Mouse (Mus musculus) liver, embryonic 16.5 days (tissue): ENCODE results near the gene Neurl1a. TPM values are rescaled to one million over a fixed set of nuclear protein-coding genes. Genes with fewer than 3 reads are reported as not detected.
A peak's percentile ranks its signal among the peaks of the same experiment; 100 is the strongest.

Experiments
- ATAC-seq: fragments of 200-750 bp; cut with Nextera tagmentation; 2 replicates; pipeline ENCODE4 v1.8.0; 2017; ENCODE audit warnings: low read depth, mild to moderate bottlenecking, moderate number of reproducible peaks, moderate library complexity
- H3K27ac ChIP-seq: fragments of 300-500 bp; sonication (generic); 2 replicates; pipeline ENCODE4 v1.5.1; 2014; ENCODE audit warnings: mild to moderate bottlenecking, low read length
- H3K27me3 ChIP-seq: fragments of 300-500 bp; sonication (generic); 2 replicates; pipeline ENCODE4 v1.6.1; 2014; ENCODE audit warnings: low read depth, low read length, mixed read lengths; ENCODE audit not compliant: control insufficient read depth, insufficient read depth
- H3K36me3 ChIP-seq: fragments of 300-500 bp; sonication (generic); 2 replicates; pipeline ENCODE4 v1.6.1; 2014; ENCODE audit warnings: mild to moderate bottlenecking; ENCODE audit not compliant: control insufficient read depth, insufficient read depth
- H3K4me1 ChIP-seq: fragments of 300-500 bp; sonication (generic); 2 replicates; pipeline ENCODE4 v1.6.1; 2014; ENCODE audit warnings: low read depth, low read length, mixed read lengths; ENCODE audit not compliant: control insufficient read depth
- H3K4me2 ChIP-seq: fragments of 300-500 bp; sonication (generic); 2 replicates; pipeline ENCODE4 v1.6.1; 2014; ENCODE audit warnings: low read depth, low read length, mixed read lengths
- H3K4me3 ChIP-seq: fragments of 300-500 bp; sonication (generic); 2 replicates; pipeline ENCODE4 v1.5.1; 2014; ENCODE audit warnings: low read depth, mild to moderate bottlenecking, low read length
- H3K9ac ChIP-seq: fragments of 300-500 bp; sonication (generic); 2 replicates; pipeline ENCODE4 v1.6.1; 2014; ENCODE audit warnings: low read depth, low read length
- H3K9me3 ChIP-seq: fragments of 300-500 bp; sonication (generic); replicated peaks from 2 replicates; pipeline ENCODE4 v1.6.1; 2016; ENCODE audit warnings: low read length; ENCODE audit not compliant: control insufficient read depth
- WGBS: fragments of 180-500 bp; shearing (Covaris S2); extraction: QIAGEN DNeasy Blood & Tissue Kit; methylation state at CpG from one replicate; pipeline ENCODE4 v1.1.7; 2014; ENCODE audit not compliant: insufficient replicate concordance; 5-methylcytosine and 5-hydroxymethylcytosine counted together
- polyA plus RNA-seq: library from polyadenylated mRNA; unstranded; fragments of >200 nt; fragmentation: Nextera tagmentation; extraction: Ambion mirVana; gene quantifications from 2 replicates; pipeline ENCODE4 v1.2.1, GENCODE M21; 2015

Gene Neurl1a
- polyA plus RNA-seq, 1 experiment from 2014 or later = 0.92 TPM

DNA sequence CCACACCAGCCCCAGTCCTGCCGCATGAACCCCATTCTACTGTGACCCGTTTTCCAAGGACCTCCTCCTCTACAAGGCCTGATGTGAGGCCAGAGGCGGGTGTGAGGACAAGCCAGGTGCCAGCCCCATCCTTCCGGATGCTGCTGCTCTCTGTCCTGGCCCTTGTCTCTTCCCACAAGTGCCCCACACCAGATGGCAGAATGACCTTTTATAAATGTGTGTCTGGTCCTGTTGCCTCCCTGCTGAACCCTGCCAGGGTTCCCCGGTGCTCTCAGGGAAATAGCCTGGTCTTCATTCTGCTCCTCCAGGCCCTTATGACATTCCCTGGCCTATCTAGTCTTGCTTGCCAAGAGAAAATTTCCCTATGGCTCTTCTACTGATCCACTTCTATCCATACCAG is 47.2 kb downstream of the Neurl1a start:
- no peaks in the 10 kb centered on the region for H3K27me3 ChIP-seq
- WGBS = 67% methylated on average over 5 of the region's 5 CpGs
- no peaks in the 10 kb centered on the region for H3K36me3 ChIP-seq
- no peak overlapping the region for H3K9ac ChIP-seq
- no peak for ATAC-seq
- H3K4me1 ChIP-seq = peaks cover 2% of the 10 kb centered on the region; the same call in 1 of the 2 replicates
- H3K4me3 ChIP-seq = no peak overlapping the region
- H3K27ac ChIP-seq = no peak overlapping the region
- no peaks in the 10 kb centered on the region for H3K9me3 ChIP-seq
- no peak overlapping the region for H3K4me2 ChIP-seq

DNA sequence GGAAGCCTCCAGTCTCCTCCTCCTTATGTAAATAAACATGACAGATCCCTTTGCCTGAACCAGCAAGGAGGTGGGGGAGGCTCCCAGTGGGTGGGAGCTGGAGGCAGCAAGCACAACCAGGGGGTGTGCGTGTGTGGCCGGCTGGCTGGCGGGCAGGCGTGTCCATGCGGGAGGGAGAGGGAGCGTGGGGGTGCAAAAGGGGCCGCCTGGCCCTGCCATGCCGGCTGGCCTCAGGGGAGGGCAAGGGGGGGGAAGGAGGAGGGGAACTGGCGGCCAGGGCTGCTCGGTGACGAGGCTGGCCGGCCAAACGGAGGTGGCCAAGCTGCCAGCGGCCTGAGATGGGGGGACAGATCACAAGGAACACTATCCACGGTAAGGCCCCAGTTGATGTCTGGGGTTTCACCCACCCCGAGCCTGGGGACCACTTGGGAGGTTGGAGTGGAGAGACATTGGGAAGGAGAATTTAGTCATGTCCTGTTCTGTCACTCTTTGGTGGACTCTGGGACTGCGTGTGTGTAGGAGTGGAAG is 50.2 kb downstream of the Neurl1a start:
- no peak overlapping the region for H3K9ac ChIP-seq

DNA sequence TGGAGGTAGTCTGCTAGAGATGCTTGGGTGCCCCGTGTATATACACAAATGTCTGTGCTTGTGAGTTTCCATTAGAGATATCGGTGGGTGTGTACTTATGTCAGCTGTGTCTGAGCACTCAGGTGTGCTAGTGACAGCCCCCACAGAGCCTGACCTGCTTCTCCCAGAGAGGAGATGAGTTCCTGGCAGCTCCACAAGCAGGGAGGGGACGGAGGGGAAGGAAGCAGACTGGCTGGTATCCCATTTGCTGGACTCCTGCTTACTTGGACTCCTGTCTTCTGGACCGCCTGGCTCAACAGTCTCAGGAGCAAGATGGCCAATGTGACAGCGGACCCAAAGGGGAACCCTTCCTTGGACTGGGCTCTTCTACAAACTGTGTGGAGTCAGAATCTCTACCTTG is 50.8 kb downstream of the Neurl1a start:
- Histone ChIP-seq H3K4me1 (peaks cover 2% of the 10 kb centered on the region; the same call in 1 of the 2 replicates), H3K9me3 (no peaks in the 10 kb centered on the region), H3K4me2 (no peak overlapping the region), H3K27ac (no peak overlapping the region), H3K4me3 (no peak overlapping the region), H3K9ac (no peak overlapping the region), H3K27me3 (no peaks in the 10 kb centered on the region), H3K36me3 (no peaks in the 10 kb centered on the region)
- ATAC-seq = no peak
- 48% methylated on average over 5 of the region's 5 CpGs for WGBS

More for the DNA sequence above, 50.2 kb downstream of the Neurl1a start:
- Histone ChIP-seq H3K36me3 (no peaks in the 10 kb centered on the region), H3K9me3 (no peaks in the 10 kb centered on the region), H3K4me1 (peaks cover 2% of the 10 kb centered on the region; the same call in 1 of the 2 replicates), H3K27me3 (no peaks in the 10 kb centered on the region), H3K4me2 (peak overlapping the region; percentile 47), H3K4me3 (peak overlapping the region; percentile 12; the same call in 1 of the 2 replicates), H3K27ac (no peak overlapping the region)
- 5% methylated on average over 17 of the region's 17 CpGs for WGBS
- ATAC-seq = peak; percentile 49

DNA sequence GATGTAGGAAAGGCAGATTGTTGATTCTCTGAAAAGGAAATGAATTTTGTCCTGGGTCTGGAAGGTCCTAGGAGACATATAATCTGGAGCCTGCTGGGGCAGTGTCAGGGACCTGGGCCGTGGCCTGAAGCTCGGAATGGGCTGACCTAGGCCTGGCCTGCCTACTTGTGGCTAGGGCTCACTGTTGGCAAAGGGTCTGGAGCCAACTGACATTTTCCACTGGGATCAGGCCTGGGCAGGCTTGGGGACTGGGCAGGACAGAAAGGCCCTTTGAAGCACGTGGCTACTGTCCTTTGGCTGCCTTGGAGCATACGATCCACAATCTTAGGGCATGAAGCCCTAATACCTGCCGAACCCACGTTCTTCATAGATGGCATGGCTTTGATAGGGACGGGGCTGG is 51.5 kb downstream of the Neurl1a start:
- 63% methylated on average over 7 of the region's 7 CpGs for WGBS
- no peak overlapping the region for H3K9ac ChIP-seq
- ATAC-seq = no peak

DNA sequence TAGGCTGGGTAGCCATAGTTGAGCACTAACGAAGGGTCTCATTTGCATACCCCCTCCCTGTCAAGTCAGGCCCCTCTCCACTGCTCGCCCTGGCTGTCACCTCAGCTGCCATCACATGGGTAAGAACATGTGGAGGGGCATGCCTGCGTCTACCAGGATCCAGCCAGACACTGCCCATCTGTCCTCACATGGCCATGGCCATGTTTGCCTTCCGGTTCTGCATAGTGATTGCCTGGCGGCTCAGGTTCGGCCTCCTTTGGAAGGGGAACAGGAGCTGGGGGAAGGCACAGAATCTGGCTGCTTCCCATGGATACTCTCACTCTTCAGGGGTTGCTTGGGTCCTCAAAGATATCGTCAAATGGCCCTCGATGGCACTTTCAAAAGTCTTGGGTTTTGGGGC is 52.1 kb downstream of the Neurl1a start:
- Histone ChIP-seq H3K9ac (no peak overlapping the region), H3K9me3 (no peaks in the 10 kb centered on the region), H3K4me3 (no peak overlapping the region), H3K4me1 (peaks cover 2% of the 10 kb centered on the region; the same call in 1 of the 2 replicates), H3K27me3 (no peaks in the 10 kb centered on the region), H3K36me3 (no peaks in the 10 kb centered on the region), H3K4me2 (no peak overlapping the region), H3K27ac (no peak overlapping the region)
- ATAC-seq = no peak
- 67% methylated on average over 8 of the region's 8 CpGs for WGBS

More for the DNA sequence above, 51.5 kb downstream of the Neurl1a start:
- Histone ChIP-seq H3K27me3 (no peaks in the 10 kb centered on the region), H3K27ac (no peak overlapping the region), H3K36me3 (no peaks in the 10 kb centered on the region), H3K9me3 (no peaks in the 10 kb centered on the region), H3K4me2 (no peak overlapping the region), H3K4me3 (no peak overlapping the region), H3K4me1 (peaks cover 2% of the 10 kb centered on the region; the same call in 1 of the 2 replicates)

DNA sequence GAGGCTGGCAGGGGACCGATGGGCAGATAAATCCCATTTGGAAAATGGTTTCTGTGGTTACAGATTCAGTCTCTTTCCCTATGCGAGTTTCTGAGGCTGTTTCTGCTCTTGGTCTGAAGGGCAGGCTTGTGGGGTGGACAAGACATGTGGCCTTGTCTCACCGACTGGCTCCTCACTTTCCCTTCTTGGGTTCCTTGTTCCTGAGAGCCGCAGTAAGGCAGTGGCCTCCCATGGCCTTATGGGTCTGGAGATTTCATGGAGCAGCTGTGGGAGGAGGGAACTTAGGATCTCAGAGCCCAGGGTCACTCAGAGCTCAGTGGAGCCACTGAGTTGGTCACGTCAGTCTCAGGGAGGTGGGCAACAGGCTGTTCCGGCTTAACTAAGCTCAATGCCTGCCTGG is 52.8 kb downstream of the Neurl1a start:
- Histone ChIP-seq H3K27me3 (no peaks in the 10 kb centered on the region), H3K4me3 (no peak overlapping the region), H3K27ac (no peak overlapping the region), H3K4me1 (peaks cover 2% of the 10 kb centered on the region; the same call in 1 of the 2 replicates), H3K4me2 (no peak overlapping the region), H3K9me3 (no peaks in the 10 kb centered on the region), H3K9ac (no peak overlapping the region), H3K36me3 (no peaks in the 10 kb centered on the region)
- 62% methylated on average over 6 of the region's 6 CpGs for WGBS
- ATAC-seq = no peak

DNA sequence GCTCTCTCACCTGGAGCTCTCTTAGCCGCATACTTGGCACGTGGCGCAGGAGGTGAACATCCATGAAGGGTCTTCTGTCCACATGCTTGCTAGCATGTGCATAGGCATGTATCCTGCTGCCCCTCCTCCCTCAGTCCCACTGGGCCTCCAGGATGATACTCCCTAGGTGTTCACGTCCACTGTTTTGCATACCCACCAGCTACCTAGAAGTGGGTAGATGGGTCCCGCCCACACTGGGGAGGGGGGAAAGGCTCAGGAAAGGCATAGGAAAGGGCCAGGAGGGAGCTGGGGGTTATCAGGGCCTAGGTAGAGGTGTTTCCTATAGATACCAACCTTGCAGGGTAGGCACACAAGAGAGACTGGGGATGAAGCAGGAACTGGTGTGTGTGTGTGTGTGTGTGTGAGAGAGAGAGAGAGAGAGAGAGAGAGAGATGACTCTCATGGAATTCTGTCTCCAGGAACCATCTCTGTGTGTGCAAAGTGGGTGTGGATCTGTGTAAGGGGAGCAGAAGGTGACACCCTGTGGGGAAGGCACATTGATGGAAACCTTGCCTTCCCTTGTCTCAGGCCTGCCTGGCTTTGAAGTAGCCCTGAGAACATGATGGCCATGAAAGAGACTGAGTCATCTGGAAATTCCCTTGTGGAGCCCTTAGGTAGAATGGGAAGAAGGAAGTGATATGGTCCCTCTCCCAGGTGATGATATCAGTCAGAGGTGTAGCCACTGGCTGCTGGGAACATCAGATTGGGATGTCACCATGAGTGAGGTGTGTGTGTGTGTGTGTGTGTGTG is 53.7 kb downstream of the Neurl1a start:
- ATAC-seq = no peak
- 53% methylated on average over 5 of the region's 5 CpGs for WGBS

DNA sequence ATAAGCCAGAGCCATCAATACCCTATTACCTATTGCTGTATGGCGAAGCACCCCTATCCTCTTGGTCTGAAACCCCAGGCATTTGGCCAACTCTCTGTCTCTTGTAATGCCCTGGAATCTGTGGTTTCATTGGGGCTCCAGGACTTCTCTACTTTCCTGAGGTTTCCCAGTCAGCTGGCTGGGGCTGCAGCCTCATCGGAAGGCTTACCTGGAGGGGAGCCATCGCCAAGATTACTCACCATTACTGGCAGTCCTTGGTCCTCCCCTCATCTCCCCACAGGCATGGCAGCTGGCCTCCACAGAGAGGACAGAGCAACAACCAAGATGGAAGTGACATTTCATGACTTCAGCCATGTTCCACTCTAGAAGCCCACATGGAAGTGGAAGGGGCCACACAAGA is 54.5 kb downstream of the Neurl1a start:
- Histone ChIP-seq H3K36me3 (no peaks in the 10 kb centered on the region), H3K4me3 (no peak overlapping the region), H3K9ac (no peak overlapping the region), H3K4me2 (no peak overlapping the region), H3K4me1 (peaks cover 2% of the 10 kb centered on the region; the same call in 1 of the 2 replicates), H3K27ac (no peak overlapping the region), H3K9me3 (no peaks in the 10 kb centered on the region), H3K27me3 (no peaks in the 10 kb centered on the region)
- 74% methylated on average over 3 of the region's 3 CpGs for WGBS
- no peak for ATAC-seq

More for the DNA sequence above, 53.7 kb downstream of the Neurl1a start:
- Histone ChIP-seq H3K27ac (no peak overlapping the region), H3K27me3 (no peaks in the 10 kb centered on the region), H3K9me3 (no peaks in the 10 kb centered on the region), H3K4me3 (no peak overlapping the region), H3K4me1 (peaks cover 2% of the 10 kb centered on the region; the same call in 1 of the 2 replicates), H3K36me3 (no peaks in the 10 kb centered on the region), H3K4me2 (no peak overlapping the region), H3K9ac (no peak overlapping the region)

DNA sequence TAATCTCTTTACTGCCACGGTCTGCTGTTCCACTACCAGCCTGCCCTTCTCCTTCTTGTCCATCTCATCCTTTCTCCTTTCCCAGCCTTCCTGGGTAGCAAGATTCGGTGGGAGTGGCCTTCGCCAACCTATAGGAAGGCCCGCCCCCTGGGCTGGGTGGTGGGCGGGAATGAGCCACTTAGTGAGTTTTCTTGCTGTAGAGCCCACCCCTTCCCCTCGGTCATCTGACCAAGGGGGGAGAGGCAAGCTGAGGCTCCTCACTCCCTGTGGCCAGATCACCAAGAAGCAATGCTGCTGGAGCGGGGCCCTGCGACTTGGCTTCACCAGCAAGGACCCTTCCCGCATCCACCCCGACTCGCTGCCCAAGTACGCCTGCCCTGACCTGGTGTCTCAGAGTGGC is 61.5 kb downstream of the Neurl1a start:
- ATAC-seq = peak; percentile 60
- H3K4me1 ChIP-seq = no peaks in the 10 kb centered on the region
- no peak overlapping the region for H3K4me2 ChIP-seq
- no peaks in the 10 kb centered on the region for H3K36me3 ChIP-seq
- no peak overlapping the region for H3K4me3 ChIP-seq
- no peaks in the 10 kb centered on the region for H3K9me3 ChIP-seq
- no peak overlapping the region for H3K9ac ChIP-seq
- no peaks in the 10 kb centered on the region for H3K27me3 ChIP-seq
- no peak overlapping the region for H3K27ac ChIP-seq
- WGBS = 34% methylated on average over 12 of the region's 12 CpGs
